Mouse (Mus musculus) hindbrain, embryonic 13.5 days (tissue): ENCODE data around the gene Olfr298. TPM values are rescaled to one million over a fixed set of nuclear protein-coding genes. Genes with fewer than 3 reads are reported as not detected.

Experiments
- ATAC-seq: fragments of 200-750 bp; cut with Nextera tagmentation; 2 replicates; pipeline ENCODE4 v1.8.0; 2017; ENCODE audit warnings: moderate TSS enrichment; ENCODE audit not compliant: low FRiP score
- H3K27ac ChIP-seq: fragments of 300-500 bp; sonication (generic); 2 replicates; pipeline ENCODE4 v1.5.1; 2015; ENCODE audit warnings: inconsistent platforms, mild to moderate bottlenecking, moderate library complexity
- H3K27me3 ChIP-seq: fragments of 300-500 bp; sonication (generic); 2 replicates; pipeline ENCODE4 v1.6.1; 2015; ENCODE audit warnings: mild to moderate bottlenecking, inconsistent platforms
- H3K36me3 ChIP-seq: fragments of 300-500 bp; sonication (generic); 2 replicates; pipeline ENCODE4 v1.6.1; 2015; ENCODE audit warnings: mild to moderate bottlenecking, inconsistent platforms
- H3K4me1 ChIP-seq: fragments of 300-500 bp; sonication (generic); replicated peaks from 2 replicates; pipeline ENCODE4 v1.6.1; 2015; ENCODE audit warnings: inconsistent platforms
- H3K4me2 ChIP-seq: fragments of 300-500 bp; sonication (generic); 2 replicates; pipeline ENCODE4 v1.6.1; 2015; ENCODE audit warnings: inconsistent platforms, mild to moderate bottlenecking, moderate library complexity
- H3K4me3 ChIP-seq: fragments of 300-500 bp; sonication (generic); 2 replicates; pipeline ENCODE4 v1.5.1; 2015; ENCODE audit warnings: mild to moderate bottlenecking, inconsistent platforms
- H3K9ac ChIP-seq: fragments of 300-500 bp; sonication (generic); 2 replicates; pipeline ENCODE4 v1.6.1; 2015; ENCODE audit warnings: mild to moderate bottlenecking, inconsistent platforms
- H3K9me3 ChIP-seq: fragments of 300-500 bp; sonication (generic); 2 replicates; pipeline ENCODE4 v1.6.1; 2016; ENCODE audit warnings: inconsistent platforms
- WGBS: fragments of 180-500 bp; shearing (Covaris S2); methylation state at CpG from one replicate; pipeline ENCODE4 v1.1.7; 2015; 5-methylcytosine and 5-hydroxymethylcytosine counted together
- polyA plus RNA-seq: library from polyadenylated mRNA; unstranded; fragments of >200 nt; fragmentation: Nextera tagmentation; extraction: Ambion mirVana; gene quantifications from 2 replicates; pipeline ENCODE4 v1.2.1, GENCODE M21; 2015

Olfr298 gene
- not detected in 2 replicates for polyA plus RNA-seq

DNA sequence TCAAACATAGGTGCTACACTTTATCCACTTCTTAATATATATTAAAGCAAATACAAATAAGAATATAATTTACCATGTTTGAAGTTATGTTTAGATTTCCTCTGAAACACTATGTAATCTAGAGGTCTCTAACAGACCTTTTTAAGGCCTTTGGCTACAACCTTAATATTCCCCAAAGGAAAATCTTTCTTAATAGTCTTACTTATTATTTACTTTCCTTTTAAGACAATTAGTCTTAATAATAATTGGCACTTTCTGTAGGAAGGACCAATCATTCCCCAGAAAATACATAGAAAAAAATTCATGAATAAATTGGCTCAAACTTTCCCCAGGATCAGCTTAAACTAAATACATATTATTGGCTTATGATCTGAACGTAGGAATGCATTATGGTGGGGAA, at the start of gene Olfr298:
TSS of gene Olfr298 (minus strand) at position 101 of the 400 bp plus-strand sequence.
- H3K4me2 ChIP-seq: no peak within 1 kb of the TSS
- ATAC-seq: no peak
- H3K36me3 ChIP-seq: no peaks in the 10 kb centered on the region
- H3K4me1 ChIP-seq: no peaks in the 10 kb centered on the region
- no peaks in the 10 kb centered on the region for H3K27me3 ChIP-seq
- no peak within 1 kb of the TSS for H3K4me3 ChIP-seq
- 93% methylated on average over 1 of the region's 1 CpGs for WGBS
- no peak within 1 kb of the TSS for H3K9ac ChIP-seq
- no peaks in the 10 kb centered on the region for H3K9me3 ChIP-seq
- H3K27ac ChIP-seq: no peak within 1 kb of the TSS

DNA sequence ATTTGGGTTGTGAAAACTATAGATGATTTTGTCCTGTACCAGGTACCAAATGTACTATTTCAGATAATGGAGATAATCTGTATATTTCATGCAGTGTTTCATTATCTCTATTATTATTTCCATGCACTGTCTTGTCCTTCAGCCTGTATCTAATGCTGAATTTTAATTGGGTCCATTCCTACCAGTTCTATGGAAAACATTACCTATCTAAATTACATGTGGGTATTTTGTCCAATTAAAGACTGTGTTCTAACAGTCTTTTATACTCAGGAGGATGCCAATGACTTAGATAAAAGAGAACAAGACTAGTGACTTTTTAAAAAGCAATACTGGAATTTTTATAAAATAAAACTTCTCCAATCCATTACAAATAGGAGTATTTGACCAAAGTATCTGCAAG, 27.4 kb upstream of the Olfr298 start, which contains the start of gene Olfr297:
TSS of gene Olfr297 (plus strand) at position 301 of the 400 bp plus-strand sequence.
- H3K4me1 ChIP-seq: no peaks in the 10 kb centered on the region
- H3K36me3 ChIP-seq: no peaks in the 10 kb centered on the region
- no peak for ATAC-seq
- no peak within 1 kb of the TSS for H3K4me3 ChIP-seq
- H3K4me2 ChIP-seq: no peak within 1 kb of the TSS
- no peaks in the 10 kb centered on the region for H3K9me3 ChIP-seq
- H3K27me3 ChIP-seq: no peaks in the 10 kb centered on the region
- no peak within 1 kb of the TSS for H3K27ac ChIP-seq
- no peak within 1 kb of the TSS for H3K9ac ChIP-seq

DNA sequence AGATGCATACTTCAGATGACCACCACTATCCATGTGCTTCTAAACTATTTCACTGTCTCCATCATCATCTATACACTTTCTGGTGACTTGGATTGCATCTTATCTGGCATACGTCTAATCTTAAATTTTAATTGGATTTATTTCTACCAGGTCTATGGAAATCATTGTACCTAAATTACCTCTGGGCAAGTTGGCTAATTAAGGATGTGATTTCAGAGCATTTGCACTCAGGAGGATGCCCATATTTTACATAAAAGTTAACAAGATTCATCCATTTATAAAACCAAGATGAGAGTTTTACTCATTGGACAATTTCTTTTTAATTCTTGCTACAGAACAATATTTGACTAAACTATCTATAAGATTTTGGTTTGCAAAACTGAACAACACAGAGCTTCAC, 32.7 kb downstream of the Olfr298 start, which contains the start of gene Olfr299:
TSS of gene Olfr299 (plus strand) at position 301 of the 400 bp plus-strand sequence.
- Histone ChIP-seq H3K9me3 (no peaks in the 10 kb centered on the region), H3K4me1 (no peaks in the 10 kb centered on the region), H3K4me3 (no peak within 1 kb of the TSS), H3K27me3 (no peaks in the 10 kb centered on the region), H3K9ac (no peak within 1 kb of the TSS), H3K36me3 (no peaks in the 10 kb centered on the region), H3K4me2 (no peak within 1 kb of the TSS), H3K27ac (no peak within 1 kb of the TSS)
- WGBS: 82% methylated on average over 1 of the region's 1 CpGs
- no peak for ATAC-seq

Other genes starting within 250 kb of the Olfr298 start
- not detected in 2 replicates for gene Vmn2r76, start 246.2 kb downstream of the Olfr298 start, polyA plus RNA-seq
- not detected in 2 replicates for gene Olfr310, start 215.3 kb downstream of the Olfr298 start, polyA plus RNA-seq
- gene Olfr309, start 178.8 kb downstream of the Olfr298 start, polyA plus RNA-seq: not detected in 2 replicates
- not detected in 2 replicates for gene Olfr308, start 166.9 kb downstream of the Olfr298 start, polyA plus RNA-seq
- gene Olfr307, start 154.9 kb downstream of the Olfr298 start, polyA plus RNA-seq: not detected in 2 replicates
- not detected in 2 replicates for gene Olfr305, start 125.6 kb downstream of the Olfr298 start, polyA plus RNA-seq
- not detected in 2 replicates for gene Olfr304, start 105.8 kb downstream of the Olfr298 start, polyA plus RNA-seq
- not detected in 2 replicates for gene Olfr303, start 94.7 kb downstream of the Olfr298 start, polyA plus RNA-seq
- not detected in 2 replicates for gene Olfr301, start 88.6 kb downstream of the Olfr298 start, polyA plus RNA-seq
- not detected in 2 replicates for gene Olfr299, start 32.6 kb downstream of the Olfr298 start, polyA plus RNA-seq
- not detected in 2 replicates for gene Olfr297, start 27.5 kb upstream of the Olfr298 start, polyA plus RNA-seq
- gene Olfr295, start 91.4 kb upstream of the Olfr298 start, polyA plus RNA-seq: not detected in 2 replicates
- not detected in 2 replicates for gene Olfr294, start 124.2 kb upstream of the Olfr298 start, polyA plus RNA-seq
- gene Olfr293, start 156.6 kb upstream of the Olfr298 start, polyA plus RNA-seq: not detected in 2 replicates
- not detected in 2 replicates for gene Olfr292, start 195.8 kb upstream of the Olfr298 start, polyA plus RNA-seq